Mouse (Mus musculus) small intestine, adult 2 months (tissue): Measurements from ENCODE around the gene Zfp870.

Source experiments
- CTCF ChIP-seq: fragments of 200-500 bp; IDR thresholded peaks from 2 replicates; pipeline ENCODE4 v1.5.1; 2012; ENCODE audit warnings: low read depth, mild to moderate bottlenecking, control low read depth, inconsistent platforms, low read length, moderate library complexity, mixed read lengths; ENCODE audit not compliant: insufficient replicate concordance, insufficient read length; ENCODE audit errors: extremely low read depth
- POLR2A ChIP-seq: fragments of 200-500 bp; IDR thresholded peaks from 2 replicates; pipeline ENCODE4 v1.6.1; 2012; ENCODE audit warnings: low read depth, mild to moderate bottlenecking, control low read depth, inconsistent platforms, low read length, moderate library complexity

GRCm38 (mm10) chr17:32939831-32940230 is 48.4 kb upstream of the Zfp870 start:
- TF ChIP-seq CTCF: no peak
- no peak for TF ChIP-seq POLR2A
